Mouse (Mus musculus): Measurements from ENCODE around the gene Scarf2.

Scarf2 gene

GRCm38 (mm10) chr16:17799584-17799983 is 2.5 kb downstream of the Scarf2 start:
- DNase-seq, result no peak

- no peak for DNase-seq
Observed at GRCm38 (mm10) chr16:17801777-17802455, 4.8 kb downstream of the Scarf2 start.

GRCm38 (mm10) chr16:17802456-17802838 is 5.4 kb downstream of the Scarf2 start:
- DNase-seq, result no peak

DNA sequence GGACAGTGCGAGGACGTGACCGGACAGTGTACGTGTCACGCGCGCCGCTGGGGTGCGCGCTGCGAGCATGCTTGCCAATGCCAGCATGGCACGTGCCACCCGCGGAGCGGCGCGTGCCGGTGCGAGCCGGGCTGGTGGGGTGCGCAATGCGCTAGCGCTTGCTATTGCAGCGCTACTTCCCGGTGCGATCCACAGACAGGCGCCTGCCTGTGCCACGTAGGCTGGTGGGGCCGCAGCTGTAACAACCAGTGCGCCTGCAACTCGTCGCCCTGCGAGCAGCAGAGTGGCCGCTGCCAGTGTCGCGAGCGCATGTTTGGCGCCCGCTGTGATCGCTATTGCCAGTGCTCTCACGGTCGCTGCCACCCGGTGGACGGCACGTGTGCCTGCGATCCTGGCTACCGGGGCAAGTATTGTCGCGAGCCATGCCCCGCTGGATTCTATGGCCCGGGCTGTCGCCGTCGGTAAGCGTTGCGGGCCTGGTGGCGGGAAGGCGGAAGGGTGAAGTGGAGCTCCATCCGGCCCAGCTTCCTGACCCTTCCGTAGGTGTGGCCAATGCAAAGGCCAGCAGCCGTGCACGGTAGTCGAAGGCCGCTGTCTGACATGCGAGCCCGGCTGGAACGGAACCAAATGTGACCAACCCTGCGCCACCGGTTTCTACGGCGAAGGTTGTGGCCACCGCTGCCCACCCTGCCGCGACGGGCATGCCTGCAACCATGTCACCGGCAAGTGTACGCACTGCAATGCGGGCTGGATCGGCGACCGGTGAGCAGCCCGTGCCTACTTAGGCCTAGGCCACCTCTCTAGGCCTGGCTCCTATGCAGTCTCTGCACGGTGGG is 6.0 kb downstream of the Scarf2 start:
- DNase-seq, result no peak

DNA sequence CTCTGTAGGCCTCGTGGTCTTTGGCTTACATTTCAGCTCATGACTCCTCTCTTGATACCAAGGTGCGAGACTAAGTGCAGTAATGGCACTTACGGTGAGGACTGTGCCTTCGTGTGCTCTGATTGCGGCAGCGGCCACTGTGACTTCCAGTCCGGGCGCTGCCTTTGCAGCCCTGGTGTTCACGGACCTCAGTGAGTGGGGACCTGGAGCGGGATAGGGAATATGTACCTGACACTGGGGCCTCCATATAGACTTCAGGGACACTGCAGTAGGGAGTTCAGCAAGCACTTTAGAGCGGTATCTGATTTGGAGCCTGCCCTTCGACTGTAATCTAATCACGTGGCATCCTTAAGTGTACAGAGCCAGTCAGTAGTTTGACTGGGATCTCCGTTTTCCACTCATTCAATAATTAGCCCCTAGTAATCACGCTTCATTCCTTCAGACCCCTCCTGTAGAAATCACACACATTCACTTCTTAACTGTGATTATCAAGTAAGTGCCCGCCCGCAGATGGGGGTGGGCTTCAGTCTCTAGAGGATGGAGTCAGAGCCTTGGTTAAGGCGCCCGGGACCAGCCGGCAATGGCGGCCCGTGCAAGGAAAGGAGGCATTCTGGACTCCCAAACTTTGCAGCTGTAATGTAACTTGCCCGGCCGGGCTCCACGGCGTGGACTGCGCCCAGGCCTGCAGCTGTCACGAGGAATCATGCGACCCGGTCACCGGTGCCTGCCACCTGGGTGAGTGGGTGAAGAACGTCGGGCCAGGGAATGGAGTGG is 6.8 kb downstream of the Scarf2 start:
- no peak for DNase-seq

GRCm38 (mm10) chr16:17804449-17804912 is 7.4 kb downstream of the Scarf2 start:
- no peak for DNase-seq

DNA sequence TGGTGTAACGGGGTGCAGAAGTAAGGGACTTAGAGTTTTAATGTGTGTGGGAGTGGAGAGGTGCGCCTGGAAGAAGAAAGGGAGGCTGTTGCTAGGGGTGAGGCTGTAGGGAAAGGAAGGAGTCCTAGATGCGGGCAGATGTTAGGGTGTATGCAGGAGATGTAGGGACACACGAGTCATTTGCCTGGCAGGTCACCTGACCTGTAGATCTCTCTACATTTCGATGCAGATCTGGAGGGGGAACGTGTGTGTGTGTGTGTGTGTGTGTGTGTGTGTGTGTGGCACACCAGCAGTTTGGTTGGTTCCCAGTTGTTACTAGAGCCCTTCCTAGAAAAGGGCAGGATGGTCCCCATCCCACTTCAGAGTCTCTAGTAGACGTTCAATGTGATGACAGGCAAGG is 7.9 kb downstream of the Scarf2 start:
- no peak for DNase-seq

DNA sequence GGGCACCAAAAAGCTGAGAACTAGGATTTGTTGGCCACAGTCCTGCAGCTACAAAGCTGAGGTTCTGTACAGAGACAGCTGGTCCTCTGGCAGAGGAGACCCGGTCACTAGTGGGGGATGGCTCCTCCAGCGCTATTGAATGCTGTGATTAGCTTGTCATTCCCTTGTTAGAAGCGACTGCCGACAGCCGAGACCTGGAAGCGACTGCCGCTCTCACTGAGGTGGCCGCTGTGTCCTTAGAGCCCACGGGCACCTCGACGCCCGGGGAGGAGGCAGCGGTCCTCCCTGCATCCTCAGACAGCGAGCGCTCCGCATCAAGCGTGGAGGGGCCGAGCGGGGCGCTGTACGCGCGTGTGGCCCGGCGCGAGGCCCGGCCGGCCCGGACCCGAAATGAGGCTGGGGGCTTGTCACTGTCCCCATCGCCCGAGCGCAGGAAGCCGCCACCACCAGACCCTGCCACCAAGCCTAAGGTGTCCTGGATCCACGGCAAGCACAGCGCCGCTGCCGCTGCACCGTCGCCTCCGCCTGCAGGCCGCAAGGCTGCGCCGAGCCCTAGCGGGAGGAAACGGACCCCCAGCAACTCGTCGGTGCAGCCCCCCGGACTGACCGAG is 9.6 kb downstream of the Scarf2 start:
- no peak for DNase-seq

DNA sequence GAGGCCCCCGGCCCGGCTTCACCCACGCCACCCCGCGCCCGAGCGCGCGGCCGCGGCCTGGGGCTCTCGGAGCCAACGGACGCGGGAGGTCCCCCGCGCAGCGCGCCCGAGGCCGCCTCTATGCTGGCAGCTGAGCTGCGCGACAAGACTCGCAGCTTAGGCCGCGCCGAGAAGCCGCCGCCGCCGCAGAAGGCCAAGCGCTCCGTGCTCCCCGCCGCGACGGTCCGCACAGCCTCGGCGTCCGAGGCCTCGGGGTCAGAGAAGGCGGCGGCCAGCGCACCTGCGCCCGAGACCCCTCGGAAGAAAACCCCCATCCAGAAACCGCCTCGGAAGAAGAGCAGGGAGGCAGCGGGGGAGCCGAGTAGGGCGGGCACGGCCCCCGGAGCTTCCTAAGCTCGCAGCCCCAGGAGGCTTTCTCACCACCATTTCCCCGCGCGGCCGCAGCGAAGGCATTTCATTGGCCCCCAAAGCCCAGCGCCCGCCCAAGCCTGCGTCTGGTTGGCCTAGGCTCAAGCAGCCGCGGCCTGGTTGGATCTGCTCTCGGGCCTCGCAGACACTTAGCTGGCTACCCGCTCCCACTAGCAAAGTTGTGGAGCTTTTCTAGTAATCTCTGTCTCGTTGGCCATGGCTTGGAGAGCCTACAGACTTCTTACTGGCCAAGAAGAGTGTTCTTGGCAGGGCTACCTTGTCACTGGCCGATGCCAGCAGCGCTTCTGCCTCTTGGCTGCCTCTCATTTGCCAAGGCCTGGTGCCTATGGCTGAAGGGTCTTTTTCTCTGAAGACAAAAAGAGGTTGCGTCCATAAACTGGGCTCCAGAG is 10.3 kb downstream of the Scarf2 start:
- DNase-seq, result peak; percentile 74

DNA sequence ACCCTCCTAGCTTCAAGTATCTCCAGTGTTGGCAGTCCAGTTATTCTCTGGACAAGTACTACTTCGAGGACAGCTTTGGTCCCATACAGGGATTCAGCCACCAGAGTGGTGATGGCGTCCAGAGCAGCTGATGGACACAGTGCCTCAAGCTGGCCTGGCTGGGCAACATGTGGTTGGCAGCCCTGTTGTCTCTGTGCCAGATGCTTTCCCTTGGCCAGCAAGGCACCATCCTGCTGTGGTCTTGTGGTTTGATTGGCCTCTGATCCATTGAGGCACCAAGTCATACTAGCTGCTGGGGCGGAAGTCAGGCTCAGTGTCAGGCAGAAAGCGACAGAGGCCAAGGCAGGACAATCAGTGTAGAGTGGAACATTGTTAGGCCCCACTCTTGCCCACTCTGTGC is 12.0 kb downstream of the Scarf2 start:
- DNase-seq, result no peak

GRCm38 (mm10) chr16:17809711-17810110 is 12.6 kb downstream of the Scarf2 start:
- no peak for DNase-seq

DNA sequence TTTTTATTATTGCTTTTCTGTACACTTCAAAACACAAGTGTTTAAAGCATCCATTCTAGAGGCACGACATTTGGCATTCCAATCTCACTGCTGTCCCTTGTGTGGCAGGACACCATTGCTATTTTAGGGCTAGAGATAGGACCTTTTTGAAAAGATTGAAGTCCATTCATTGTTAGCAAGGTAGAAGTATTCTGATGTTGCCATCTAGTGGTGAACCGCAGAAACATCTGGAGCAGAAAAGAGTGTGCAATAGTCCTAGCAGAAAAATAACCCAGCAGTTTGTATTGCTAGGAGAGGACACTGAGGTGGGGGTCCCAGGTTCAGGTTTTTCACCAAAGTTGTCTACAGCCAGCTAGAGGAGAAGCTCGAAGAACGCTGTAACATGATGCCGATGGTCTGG is 15.0 kb downstream of the Scarf2 start:
- no peak for DNase-seq

DNA sequence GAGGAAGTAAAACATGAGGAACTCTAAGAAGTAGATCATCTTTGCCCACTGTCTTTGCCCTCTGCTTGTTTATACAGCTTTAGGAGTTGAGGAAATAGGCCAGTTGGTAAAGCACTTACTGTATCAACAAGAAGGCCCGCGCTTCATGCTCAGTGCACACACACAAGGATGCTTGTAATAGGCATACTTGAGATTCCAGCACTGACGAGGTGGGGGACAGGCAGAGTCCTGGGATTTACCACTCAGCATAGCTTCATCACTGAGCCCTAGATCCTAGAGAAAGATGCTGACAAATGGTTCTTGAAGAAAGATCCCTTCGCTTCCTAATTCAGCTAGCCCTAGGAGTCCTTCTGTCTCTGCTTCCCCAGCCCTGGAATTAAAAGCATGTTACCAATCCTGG is 16.1 kb downstream of the Scarf2 start:
- no peak for DNase-seq

- peak; percentile 53 for DNase-seq
Observed at GRCm38 (mm10) chr16:17815411-17816402, 18.6 kb downstream of the Scarf2 start.

- no peak for DNase-seq
Observed at GRCm38 (mm10) chr16:17816528-17816927, 19.4 kb downstream of the Scarf2 start.

GRCm38 (mm10) chr16:17826500-17826899 is 29.4 kb downstream of the Scarf2 start:
- DNase-seq, result no peak

GRCm38 (mm10) chr16:17828229-17828628 is 31.1 kb downstream of the Scarf2 start:
- no peak for DNase-seq

- peak; percentile 81 for DNase-seq
Observed at GRCm38 (mm10) chr16:17828867-17829266, 31.8 kb downstream of the Scarf2 start.

DNA sequence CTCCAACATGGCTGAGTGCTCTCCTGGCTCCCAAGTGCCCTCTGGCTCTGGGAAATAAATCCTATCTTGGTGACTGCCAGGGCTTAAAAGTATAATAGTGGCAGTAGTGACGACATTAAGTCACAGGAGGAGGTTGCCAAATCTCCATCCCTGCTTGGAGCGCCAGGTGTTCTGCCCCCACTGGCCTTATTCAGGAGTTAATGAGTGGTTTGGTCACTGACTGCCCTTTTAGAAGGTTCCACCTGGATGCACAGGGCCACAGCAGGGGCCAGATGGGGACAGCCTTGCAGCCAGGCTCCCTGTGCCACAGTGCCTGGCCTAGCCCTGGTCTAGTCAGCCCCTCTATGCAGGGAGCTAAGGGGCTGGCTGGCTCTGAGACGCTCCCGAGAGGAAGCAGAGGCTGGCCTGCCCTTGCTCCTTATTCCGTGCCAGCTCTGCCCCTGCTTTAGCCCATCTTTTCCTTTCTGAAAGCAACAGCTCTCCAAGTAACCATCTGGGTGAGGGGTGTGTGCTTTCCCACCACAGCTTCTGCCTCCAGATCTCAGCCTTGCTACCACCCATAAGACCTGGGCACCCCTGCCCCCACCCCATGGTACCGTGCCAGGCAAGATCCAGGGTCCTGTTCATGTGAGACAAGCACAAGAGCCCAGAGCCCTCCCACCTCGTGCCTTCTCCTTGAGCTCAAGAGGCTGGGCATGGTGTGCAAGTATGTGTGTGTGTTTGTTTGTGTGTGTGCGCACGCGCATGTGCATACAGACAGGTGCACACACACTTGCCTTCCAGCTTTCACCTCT is 33.5 kb downstream of the Scarf2 start:
- peak; percentile 83 for DNase-seq

DNA sequence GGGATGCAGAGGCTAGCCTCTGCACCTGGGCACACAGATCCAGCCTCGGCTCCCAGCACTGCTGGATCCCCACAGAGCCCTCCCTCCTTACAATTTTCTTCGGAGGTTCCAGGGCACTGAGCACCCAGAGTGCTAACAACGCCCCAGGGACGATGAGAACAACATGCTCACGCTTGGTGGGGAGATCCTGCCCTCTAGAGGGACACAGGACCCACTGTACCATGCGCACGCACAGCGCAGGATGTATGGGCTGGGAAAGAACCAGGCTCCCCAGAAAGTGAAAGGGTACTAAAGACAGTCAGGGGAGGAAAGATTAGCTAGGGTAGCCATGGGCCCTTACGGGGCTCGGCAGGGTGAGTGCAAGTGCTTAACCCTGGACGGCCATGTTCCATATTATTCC is 34.7 kb downstream of the Scarf2 start:
- no peak for DNase-seq

All from kidney, adult 11 months (tissue).